Mouse (Mus musculus): ENCODE results near the gene Zmiz2.
"Not testable (repeated sequence)": the region's sequence is repeated elsewhere in the genome, so short reads cannot be mapped to it uniquely, and the experiment has no call there.

The Zmiz2 gene

GRCm38 (mm10) chr11:6420722-6421350, 32.0 kb downstream of the Zmiz2 start:
- DNase-seq = no peak

DNA sequence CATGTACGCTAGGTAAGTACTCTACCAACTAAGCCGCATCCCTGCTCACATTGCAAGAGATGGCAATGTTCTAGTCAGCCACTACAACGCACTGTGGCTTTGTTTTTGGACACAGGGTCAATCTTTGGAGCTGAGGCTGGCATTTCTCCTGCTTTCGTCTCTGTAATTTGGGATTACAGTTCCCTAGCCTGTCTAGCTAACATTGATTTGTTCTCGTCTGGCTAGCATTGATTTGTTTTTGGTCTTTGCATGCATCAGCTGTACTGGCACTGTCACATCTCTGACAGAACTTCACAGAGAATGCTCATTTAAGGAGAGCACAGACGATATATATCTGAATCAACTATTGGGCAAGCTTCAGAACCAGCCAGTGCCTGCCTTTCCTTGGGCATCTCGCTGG, 41.3 kb downstream of the Zmiz2 start:
- no peak for DNase-seq

GRCm38 (mm10) chr11:6436442-6436841, 47.6 kb downstream of the Zmiz2 start:
- peak; percentile 35 for DNase-seq

- no peak for DNase-seq
Measured at GRCm38 (mm10) chr11:6437667-6438066, 48.8 kb downstream of the Zmiz2 start.

DNA sequence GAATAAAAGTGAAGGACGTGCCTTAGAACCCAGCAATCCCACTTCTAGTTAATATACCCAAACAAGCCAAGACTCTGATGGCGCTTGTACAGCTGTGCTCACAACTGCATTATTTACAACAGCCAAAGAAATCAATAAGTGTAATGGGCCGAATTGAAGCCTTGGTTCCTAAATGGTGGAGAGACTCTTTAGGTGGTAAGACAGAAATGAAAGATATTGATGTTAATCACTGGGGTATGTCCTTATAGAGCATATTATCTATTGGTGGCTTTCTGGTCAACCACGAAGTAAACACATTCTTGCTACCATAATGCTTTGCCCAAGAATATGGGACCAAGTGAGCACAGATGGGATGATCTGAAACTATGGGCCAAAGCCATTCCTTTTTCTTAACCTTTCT, 51.3 kb downstream of the Zmiz2 start:
- no peak for DNase-seq

DNA sequence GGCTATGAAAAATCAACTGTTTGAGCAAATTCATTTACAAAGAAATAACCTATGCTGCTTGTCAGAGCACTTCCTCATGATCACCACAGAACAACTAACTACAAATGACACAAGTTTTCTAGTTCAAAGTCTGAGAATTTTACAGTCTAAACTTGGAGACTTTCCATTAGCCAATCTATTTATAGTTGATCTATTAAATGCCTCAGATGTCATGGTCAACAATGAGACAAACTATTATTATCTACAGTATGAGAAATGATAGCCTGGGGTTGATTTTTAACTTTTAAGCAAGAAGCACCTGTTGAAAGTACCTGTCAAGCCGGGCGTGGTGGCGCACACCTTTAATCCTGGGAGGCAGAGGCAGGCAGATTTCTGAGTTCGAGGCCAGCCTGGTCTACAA, 53.7 kb downstream of the Zmiz2 start:
- DNase-seq = no peak

GRCm38 (mm10) chr11:6443102-6443501, 54.2 kb downstream of the Zmiz2 start:
- no peak for DNase-seq

DNA sequence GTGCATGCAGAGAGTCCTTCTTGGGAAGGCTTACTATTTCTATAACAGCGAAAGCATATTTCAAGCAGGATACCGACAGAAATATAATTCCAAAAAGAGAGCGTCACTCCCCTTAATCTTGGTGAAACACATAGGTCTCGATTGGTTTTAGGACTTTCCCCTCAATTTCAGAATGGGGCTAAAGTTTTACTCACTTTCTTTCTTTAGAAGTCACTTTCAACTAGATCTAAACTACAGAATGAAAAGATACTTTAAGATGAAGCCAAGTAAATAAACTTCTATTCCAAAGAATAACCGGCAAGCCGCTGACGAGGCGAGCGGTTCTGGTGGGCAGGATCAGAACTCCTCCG, 54.8 kb downstream of the Zmiz2 start:
- DNase-seq = no peak

DNA sequence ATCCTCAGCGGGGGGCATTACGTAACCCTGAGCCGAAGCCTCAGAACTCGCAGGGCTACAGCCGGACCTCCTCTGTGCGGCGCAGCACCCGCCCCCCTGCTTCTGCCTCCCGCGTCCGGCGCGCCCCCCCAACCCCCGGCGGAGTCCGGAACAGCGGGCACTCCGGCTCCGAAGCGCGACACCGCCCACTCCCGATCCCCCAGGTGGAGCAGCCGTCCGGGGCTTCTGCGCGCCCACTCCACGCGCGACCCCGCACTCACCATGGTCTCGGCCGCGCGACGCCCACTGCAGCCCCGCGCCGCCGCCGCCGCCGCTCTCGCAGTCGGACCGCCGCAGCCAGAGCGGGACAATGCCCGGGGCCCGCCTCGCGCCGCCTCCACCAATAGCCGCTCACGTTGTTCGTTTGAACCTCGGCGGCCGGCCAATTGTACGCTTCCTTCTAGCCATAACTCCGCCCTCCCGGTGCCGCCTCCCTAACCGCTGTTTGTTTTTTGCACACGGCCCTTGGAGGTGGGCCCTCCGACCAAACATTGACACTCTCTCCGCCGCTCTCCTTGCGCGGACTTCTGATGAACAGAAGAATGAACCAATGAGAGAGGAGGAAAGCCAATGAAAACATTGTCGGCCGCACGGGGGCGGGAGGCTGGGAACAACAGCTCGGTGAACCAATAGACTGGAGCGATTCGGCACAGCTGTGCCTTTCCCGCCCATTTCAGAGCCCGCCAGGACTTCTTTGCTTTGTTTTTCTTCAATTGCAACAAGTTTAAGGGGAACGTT, 55.4 kb downstream of the Zmiz2 start, which contains the start of gene H2afv:
Gene H2afv (minus strand): TSS at position 367 of the 777 bp plus-strand sequence.
- peak; percentile 99 for DNase-seq

DNA sequence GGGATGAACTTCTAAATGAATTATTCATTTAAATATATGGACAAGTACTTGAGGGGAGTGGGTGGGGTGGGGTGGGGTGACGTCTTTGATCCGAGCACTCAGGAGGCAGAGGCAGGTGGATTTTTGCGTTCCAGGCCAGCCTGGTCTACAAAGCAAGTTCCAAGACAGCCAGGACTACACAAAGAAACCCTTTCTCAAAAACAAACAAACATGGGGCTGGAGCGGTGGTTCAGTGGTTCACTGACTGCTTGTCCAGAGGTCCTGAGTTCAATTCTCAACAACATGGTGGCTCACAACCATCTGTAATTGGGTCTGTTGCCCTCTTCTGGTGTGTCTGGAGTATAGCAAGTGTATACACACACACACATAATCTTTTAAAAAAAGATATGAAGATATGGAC, 56.6 kb downstream of the Zmiz2 start:
- DNase-seq = no peak

DNA sequence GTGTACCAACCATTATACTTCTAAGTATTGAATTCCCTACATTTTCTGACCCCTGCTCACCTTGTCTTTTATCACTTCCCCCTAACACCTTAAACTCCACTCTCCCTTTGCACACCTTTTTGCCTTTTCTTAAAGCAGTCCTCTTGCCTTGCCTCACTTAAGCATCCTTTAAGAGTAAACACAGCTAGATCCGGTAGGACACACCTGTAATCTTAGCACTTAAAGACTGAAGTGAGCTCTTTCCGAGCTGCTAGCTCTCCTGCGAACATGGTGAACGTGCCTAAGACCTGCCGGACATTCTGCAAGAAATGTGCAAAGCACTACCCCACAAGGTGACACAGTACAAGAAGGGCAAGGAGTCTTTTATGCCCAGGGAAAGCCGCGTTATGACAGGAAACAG, 57.1 kb downstream of the Zmiz2 start:
- no peak for DNase-seq

DNA sequence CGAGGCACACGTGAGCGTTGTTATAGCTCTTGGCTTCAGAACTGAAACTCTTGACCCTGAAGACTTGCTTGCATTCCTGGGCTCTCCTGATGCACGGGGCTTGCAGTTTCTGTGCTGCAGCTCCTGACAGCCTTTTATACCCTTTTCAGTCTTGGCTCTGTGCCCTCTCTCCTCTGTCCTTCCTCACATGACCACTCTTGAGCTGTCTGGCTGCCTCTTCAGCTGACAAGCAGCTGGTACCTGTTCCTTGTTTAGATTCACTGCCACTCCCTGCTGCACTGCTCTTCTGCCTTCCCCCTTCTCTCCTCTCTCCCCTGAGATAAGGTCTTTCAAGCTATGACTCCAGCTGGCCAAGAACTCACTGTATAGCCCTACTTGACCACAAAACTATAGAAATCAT, 58.6 kb downstream of the Zmiz2 start:
- no peak for DNase-seq

DNA sequence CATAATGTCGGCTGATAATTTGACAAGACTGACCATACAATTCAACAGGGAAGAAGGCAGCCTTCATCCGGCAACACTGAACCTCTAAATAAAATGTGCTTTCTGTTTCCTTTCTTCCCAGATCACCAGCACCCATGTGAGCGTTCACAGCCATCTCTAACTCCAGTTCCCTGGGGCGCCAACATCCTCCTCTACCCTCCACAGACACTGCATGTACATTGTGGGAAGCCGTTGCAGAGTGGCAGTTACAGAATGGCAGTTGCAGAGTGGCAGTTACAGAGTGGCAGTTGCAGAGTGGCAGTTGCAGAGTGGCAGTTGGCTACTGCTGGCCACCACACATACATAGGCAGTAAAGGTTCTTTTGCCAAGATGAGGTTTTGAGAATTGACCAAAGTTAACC, 59.3 kb downstream of the Zmiz2 start:
- not testable (repeated sequence) for DNase-seq

All from right cerebral cortex, adult 18-20 months (tissue).